In genomic region chr2:71758591-71759531, GRCm38 (mm10) we compare ENCODE assay signal across 16 mouse cellular contexts. TPM values are rescaled to one million over a fixed set of nuclear protein-coding genes. Genes with fewer than 3 reads are reported as not detected.
DNase-seq lines count a peak whose midpoint lies in the region; ATAC-seq lines count a peak whose summit lies in the region.
"Had no signal": no experiment of that assay in that cellular context is flagged by ENCODE, and none has a peak within 500 bp of the region (broad histone marks: within the 10 kb centered on the region; RNA-seq: fewer than 3 reads in every experiment).

No protein-coding gene starts in this region.

- WGBS in kidney, embryonic 16.5 days: 39% methylated on average over 19 of the region's 19 CpGs
- WGBS in embryonic facial prominence, embryonic 10.5 days: 57% methylated on average over 19 of the region's 19 CpGs

- H3K9me3 ChIP-seq in kidney, embryonic 16.5 days (ENCODE audit: low read length): no peaks in the 10 kb centered on the region
- no peaks in the 10 kb centered on the region for H3K9me3 ChIP-seq in embryonic facial prominence, embryonic 10.5 days
- H3K9me3 ChIP-seq: hindbrain, embryonic 12.5 days; kidney, embryonic 15.5 days had no signal

- no peaks in the 10 kb centered on the region for H3K27me3 ChIP-seq in kidney, embryonic 16.5 days (ENCODE audit: insufficient read depth, low read length)
- no peaks in the 10 kb centered on the region for H3K27me3 ChIP-seq in embryonic facial prominence, embryonic 10.5 days (replicated peaks; ENCODE audit: low read depth, poor library complexity, severe bottlenecking)
- H3K27me3 ChIP-seq: hindbrain, embryonic 12.5 days; kidney, embryonic 15.5 days had no signal

- no peak for DNase-seq in kidney, adult 8-10 months
- DNase-seq in thymus, postnatal 0 days (ENCODE audit: low spot score): peak; percentile 33
- DNase-seq in thymus, adult 18-20 months: no peak
- peak; percentile 15 for DNase-seq in embryonic facial prominence, embryonic 10.5 days (ENCODE audit: low spot score)
- DNase-seq in naive thymus-derived CD4-positive, alpha-beta T cell, adult 2 months (ENCODE audit: low read depth): peak; percentile 30
- DNase-seq in gastrocnemius, postnatal 10 days: no peak
- no peak for DNase-seq in layer of hippocampus, adult 8-10 months (ENCODE audit: low spot score in 2 of 2)
- DNase-seq: adrenal gland, adult 8-10 months; gastrocnemius, postnatal 14 days; left cerebral cortex, postnatal 4 days; lung, adult 2 months; thymus, postnatal 25 days had no signal

- no peaks in the 10 kb centered on the region for H3K36me3 ChIP-seq in kidney, embryonic 16.5 days (ENCODE audit: insufficient read depth, low read length)
- no peaks in the 10 kb centered on the region for H3K36me3 ChIP-seq in embryonic facial prominence, embryonic 10.5 days (replicated peaks)
- H3K36me3 ChIP-seq: hindbrain, embryonic 12.5 days; kidney, embryonic 15.5 days had no signal

- H3K4me2 ChIP-seq in kidney, embryonic 16.5 days (replicated peaks; ENCODE audit: low read depth, low read length): peak overlapping the region; percentile 28
- H3K4me2 ChIP-seq: hindbrain, embryonic 12.5 days; kidney, embryonic 15.5 days had no signal

- ATAC-seq in kidney, embryonic 16.5 days (ENCODE audit: low FRiP score, low TSS enrichment): no peak
- ATAC-seq: forebrain, embryonic 14.5 days had no signal

- H3K4me1 ChIP-seq in kidney, embryonic 16.5 days (ENCODE audit: insufficient read depth, low read length): peaks cover 12% of the 10 kb centered on the region
- peaks cover 20% of the 10 kb centered on the region for H3K4me1 ChIP-seq in embryonic facial prominence, embryonic 10.5 days

- H3K9ac ChIP-seq in kidney, embryonic 16.5 days (replicated peaks; ENCODE audit: low read length): no peak overlapping the region
- H3K9ac ChIP-seq: hindbrain, embryonic 12.5 days; kidney, embryonic 15.5 days had no signal

- H3K27ac ChIP-seq in kidney, embryonic 16.5 days (ENCODE audit: low read length): no peak overlapping the region
- no peak overlapping the region for H3K27ac ChIP-seq in embryonic facial prominence, embryonic 10.5 days (replicated peaks)
- H3K27ac ChIP-seq: hindbrain, embryonic 12.5 days; kidney, embryonic 15.5 days had no signal

- no peak overlapping the region for H3K4me3 ChIP-seq in kidney, embryonic 16.5 days (ENCODE audit: low read length)
- no peak overlapping the region for H3K4me3 ChIP-seq in embryonic facial prominence, embryonic 10.5 days
- H3K4me3 ChIP-seq: hindbrain, embryonic 12.5 days; kidney, embryonic 15.5 days had no signal

RNA-seq across cellular contexts. Expression of gene Itga6, which starts 13.4 kb away (rescaled TPM):
- 56.8 and 75.1 TPM in 2 replicates for polyA plus RNA-seq in kidney, embryonic 16.5 days (2015; fragmentation: Nextera tagmentation; extraction: Ambion mirVana)
- 34.9 and 37.8 TPM in 2 replicates for polyA plus RNA-seq in thymus, postnatal 0 days (2015; fragmentation: Nextera tagmentation; extraction: Ambion mirVana)
- polyA plus RNA-seq in embryonic facial prominence, embryonic 10.5 days (2016; fragmentation: Nextera tagmentation; extraction: Ambion mirVana): 30.7 and 31.6 TPM in 2 replicates
- 10 to 100 TPM; 46.4 to 50.3 TPM for total RNA-seq in gastrocnemius, postnatal 10 days (2021)
- 10 to 100 TPM; 24.9 to 37.5 (median 30.5) TPM for total RNA-seq in layer of hippocampus, adult 8-10 months (2022)

Comparison
In these comparisons a context has a peak if more than half of its experiments do, and no peak if none do; other contexts are left out.
1. DNase-seq: peak in thymus, postnatal 0 days (single experiment), embryonic facial prominence, embryonic 10.5 days (single experiment) and naive thymus-derived CD4-positive, alpha-beta T cell, adult 2 months (single experiment); none in kidney, adult 8-10 months (0 of 2), thymus, adult 18-20 months (0 of 2), gastrocnemius, postnatal 10 days (single experiment) and layer of hippocampus, adult 8-10 months (0 of 2).